Comparison of ENCODE assay signal across 7 mouse cellular contexts in the genomic region with DNA sequence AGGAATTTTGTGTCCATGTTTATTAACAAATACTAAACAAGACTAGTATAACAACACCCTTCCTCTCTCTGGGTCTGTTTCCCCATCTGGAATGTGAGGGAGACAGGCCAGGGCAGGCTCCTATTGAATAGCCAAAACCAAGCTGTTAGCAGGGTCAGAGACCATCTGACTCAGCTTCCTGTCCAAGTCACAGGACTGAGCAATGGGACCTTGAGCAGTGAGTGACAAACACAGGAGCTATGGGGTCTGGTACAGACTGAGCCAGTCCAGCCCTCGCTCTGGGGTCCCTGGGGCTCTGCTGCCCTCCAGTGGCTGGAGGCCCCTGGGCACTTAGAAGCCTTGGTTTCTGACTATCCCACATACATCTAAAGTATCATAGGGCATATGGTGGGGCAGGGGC.
DNase-seq lines count a peak whose midpoint lies in the region; ATAC-seq lines count a peak whose summit lies in the region.

No protein-coding gene starts in this region.

- WGBS in embryonic facial prominence, embryonic 11.5 days = 0% methylated on average over 1 of the region's 1 CpGs
- WGBS in limb, embryonic 15.5 days = 12% methylated on average over 1 of the region's 1 CpGs
- 6% methylated on average over 1 of the region's 1 CpGs for WGBS in midbrain, embryonic 16.5 days

- no peak overlapping the region for H3K4me3 ChIP-seq in embryonic facial prominence, embryonic 11.5 days (ENCODE audit: low read depth, low read length)
- H3K4me3 ChIP-seq in limb, embryonic 15.5 days = no peak overlapping the region
- no peak overlapping the region for H3K4me3 ChIP-seq in midbrain, embryonic 16.5 days (ENCODE audit: low read depth, low read length)

- H3K36me3 ChIP-seq in embryonic facial prominence, embryonic 11.5 days (replicated peaks; ENCODE audit: control insufficient read depth, insufficient read depth, low read depth, low read length) = no peaks in the 10 kb centered on the region
- H3K36me3 ChIP-seq in limb, embryonic 15.5 days = no peaks in the 10 kb centered on the region
- H3K36me3 ChIP-seq in midbrain, embryonic 16.5 days (ENCODE audit: control insufficient read depth, insufficient read depth, low read length) = no peaks in the 10 kb centered on the region

- peak; percentile 62; the same call in 1 of the 2 replicates for ATAC-seq in embryonic facial prominence, embryonic 11.5 days (replicated peaks; ENCODE audit: insufficient number of reproducible peaks, low FRiP score, low TSS enrichment, low read depth)
- ATAC-seq in limb, embryonic 15.5 days (ENCODE audit: insufficient number of reproducible peaks, low FRiP score, low TSS enrichment, low read depth) = peak; percentile 62
- peak; percentile 41; the same call in 1 of the 2 replicates for ATAC-seq in midbrain, embryonic 16.5 days

- no peak overlapping the region for H3K9ac ChIP-seq in embryonic facial prominence, embryonic 11.5 days (replicated peaks; ENCODE audit: low read length)
- no peak overlapping the region for H3K9ac ChIP-seq in limb, embryonic 15.5 days
- no peak overlapping the region for H3K9ac ChIP-seq in midbrain, embryonic 16.5 days (ENCODE audit: low read depth, low read length)

- no peaks in the 10 kb centered on the region for H3K9me3 ChIP-seq in embryonic facial prominence, embryonic 11.5 days (replicated peaks; ENCODE audit: control insufficient read depth, low read length)
- H3K9me3 ChIP-seq in limb, embryonic 15.5 days = no peaks in the 10 kb centered on the region
- H3K9me3 ChIP-seq in midbrain, embryonic 16.5 days (replicated peaks; ENCODE audit: control insufficient read depth, low read length, poor library complexity, severe bottlenecking) = no peaks in the 10 kb centered on the region

- peak; percentile 88 for DNase-seq in adrenal gland, adult 8-10 months
- DNase-seq in embryonic facial prominence, embryonic 11.5 days (ENCODE audit: low spot score) = peak; percentile 80
- peak; percentile 87 for DNase-seq in heart, adult 8-10 months (ENCODE audit: low spot score)
- peak; percentile 83 for DNase-seq in kidney, adult 9 months
- DNase-seq in spleen, postnatal 10 days (ENCODE audit: low spot score in 2 of 2) = peak; percentile 29 to 74

- no peak overlapping the region for H3K27ac ChIP-seq in embryonic facial prominence, embryonic 11.5 days (replicated peaks; ENCODE audit: low read depth, low read length)
- no peak overlapping the region for H3K27ac ChIP-seq in limb, embryonic 15.5 days
- no peak overlapping the region for H3K27ac ChIP-seq in midbrain, embryonic 16.5 days (ENCODE audit: low read length)

- peaks cover 4% of the 10 kb centered on the region; the same call in 1 of the 2 replicates for H3K4me1 ChIP-seq in embryonic facial prominence, embryonic 11.5 days (ENCODE audit: control insufficient read depth, insufficient read depth, low read length)
- peaks cover 19% of the 10 kb centered on the region for H3K4me1 ChIP-seq in limb, embryonic 15.5 days
- peaks cover 20% of the 10 kb centered on the region for H3K4me1 ChIP-seq in midbrain, embryonic 16.5 days (ENCODE audit: control insufficient read depth, insufficient read depth, low read length)

- H3K27me3 ChIP-seq in embryonic facial prominence, embryonic 11.5 days (ENCODE audit: control insufficient read depth, insufficient read depth, low read length) = no peaks in the 10 kb centered on the region
- peaks cover 9% of the 10 kb centered on the region; the same call in 1 of the 2 replicates for H3K27me3 ChIP-seq in limb, embryonic 15.5 days
- H3K27me3 ChIP-seq in midbrain, embryonic 16.5 days (ENCODE audit: control insufficient read depth, insufficient read depth, low read depth, low read length) = no peaks in the 10 kb centered on the region

- no peak overlapping the region for H3K4me2 ChIP-seq in embryonic facial prominence, embryonic 11.5 days (ENCODE audit: low read depth, low read length)
- no peak overlapping the region for H3K4me2 ChIP-seq in limb, embryonic 15.5 days
- H3K4me2 ChIP-seq in midbrain, embryonic 16.5 days (ENCODE audit: low read length) = no peak overlapping the region
